Mouse (Mus musculus): ENCODE measurements at regions not wholly inside any gene's neighbourhood (a gene's known extent, or its start where the extent isn't known, plus 50 kb on each side); places are given as distances from the start of the nearest gene placed in this dataset.

GRCm38 (mm10) chr12:25883771-25884171 is 531.3 kb downstream of the Rnf144a start:
- no peak for ATAC-seq (replicated peaks; ENCODE audit: low FRiP score)
- Histone ChIP-seq H3K4me1 (replicated peaks; ENCODE audit: control insufficient read depth, insufficient read depth, low read length) (no peaks in the 10 kb centered on the region), H3K27me3 (replicated peaks; ENCODE audit: control insufficient read depth, insufficient read depth, low read length) (no peaks in the 10 kb centered on the region), H3K9me3 (ENCODE audit: control insufficient read depth, low read length) (no peaks in the 10 kb centered on the region), H3K27ac (ENCODE audit: low read depth, low read length) (no peak overlapping the region), H3K9ac (ENCODE audit: low read depth, low read length) (no peak overlapping the region), H3K4me2 (no peak overlapping the region), H3K36me3 (ENCODE audit: control insufficient read depth, insufficient read depth, low read length) (no peaks in the 10 kb centered on the region), H3K4me3 (ENCODE audit: low read depth, low read length) (no peak overlapping the region)
- no peak for DNase-seq (ENCODE audit: low spot score)
- WGBS: 72% methylated on average over 5 of the region's 5 CpGs

- no peak overlapping the region for H3K4me2 ChIP-seq
- H3K27ac ChIP-seq (ENCODE audit: low read depth, low read length): no peak overlapping the region
- ATAC-seq (replicated peaks; ENCODE audit: low FRiP score): no peak
- WGBS: 67% methylated on average over 4 of the region's 4 CpGs
- H3K9ac ChIP-seq (ENCODE audit: low read depth, low read length): no peak overlapping the region
- H3K27me3 ChIP-seq (replicated peaks; ENCODE audit: control insufficient read depth, insufficient read depth, low read length): no peaks in the 10 kb centered on the region
- H3K9me3 ChIP-seq (ENCODE audit: control insufficient read depth, low read length): no peaks in the 10 kb centered on the region
- no peak overlapping the region for H3K4me3 ChIP-seq (ENCODE audit: low read depth, low read length)
- H3K4me1 ChIP-seq (replicated peaks; ENCODE audit: control insufficient read depth, insufficient read depth, low read length): no peaks in the 10 kb centered on the region
- no peak for DNase-seq (ENCODE audit: low spot score)
- no peaks in the 10 kb centered on the region for H3K36me3 ChIP-seq (ENCODE audit: control insufficient read depth, insufficient read depth, low read length)
Observed at GRCm38 (mm10) chr12:25871816-25872215, 543.2 kb downstream of the Rnf144a start.

- H3K4me2 ChIP-seq: no peak overlapping the region
- H3K9ac ChIP-seq (ENCODE audit: low read depth, low read length): no peak overlapping the region
- H3K9me3 ChIP-seq (ENCODE audit: control insufficient read depth, low read length): no peaks in the 10 kb centered on the region
- H3K27ac ChIP-seq (ENCODE audit: low read depth, low read length): no peak overlapping the region
- DNase-seq (ENCODE audit: low spot score) (no peak), ATAC-seq (replicated peaks; ENCODE audit: low FRiP score) (no peak)
- no peaks in the 10 kb centered on the region for H3K4me1 ChIP-seq (replicated peaks; ENCODE audit: control insufficient read depth, insufficient read depth, low read length)
- H3K27me3 ChIP-seq (replicated peaks; ENCODE audit: control insufficient read depth, insufficient read depth, low read length): no peaks in the 10 kb centered on the region
- H3K36me3 ChIP-seq (ENCODE audit: control insufficient read depth, insufficient read depth, low read length): no peaks in the 10 kb centered on the region
- 66% methylated on average over 11 of the region's 11 CpGs for WGBS
- no peak overlapping the region for H3K4me3 ChIP-seq (ENCODE audit: low read depth, low read length)
Observed at GRCm38 (mm10) chr12:25871001-25871461, 544.0 kb downstream of the Rnf144a start.

- H3K36me3 ChIP-seq (ENCODE audit: control insufficient read depth, insufficient read depth, low read length): no peaks in the 10 kb centered on the region
- no peaks in the 10 kb centered on the region for H3K4me1 ChIP-seq (replicated peaks; ENCODE audit: control insufficient read depth, insufficient read depth, low read length)
- no peaks in the 10 kb centered on the region for H3K9me3 ChIP-seq (ENCODE audit: control insufficient read depth, low read length)
- no peak overlapping the region for H3K9ac ChIP-seq (ENCODE audit: low read depth, low read length)
- ATAC-seq (replicated peaks; ENCODE audit: low FRiP score): no peak
- no peaks in the 10 kb centered on the region for H3K27me3 ChIP-seq (replicated peaks; ENCODE audit: control insufficient read depth, insufficient read depth, low read length)
- H3K27ac ChIP-seq (ENCODE audit: low read depth, low read length): no peak overlapping the region
- H3K4me2 ChIP-seq: no peak overlapping the region
- no peak overlapping the region for H3K4me3 ChIP-seq (ENCODE audit: low read depth, low read length)
- DNase-seq (ENCODE audit: low spot score): no peak
Observed at GRCm38 (mm10) chr12:25869846-25870245, 545.2 kb downstream of the Rnf144a start.

- DNase-seq (ENCODE audit: low spot score): no peak
- Histone ChIP-seq H3K36me3 (ENCODE audit: control insufficient read depth, insufficient read depth, low read length) (no peaks in the 10 kb centered on the region), H3K4me3 (ENCODE audit: low read depth, low read length) (no peak overlapping the region), H3K4me2 (no peak overlapping the region), H3K4me1 (replicated peaks; ENCODE audit: control insufficient read depth, insufficient read depth, low read length) (no peaks in the 10 kb centered on the region), H3K9ac (ENCODE audit: low read depth, low read length) (no peak overlapping the region), H3K27ac (ENCODE audit: low read depth, low read length) (no peak overlapping the region), H3K27me3 (replicated peaks; ENCODE audit: control insufficient read depth, insufficient read depth, low read length) (no peaks in the 10 kb centered on the region), H3K9me3 (ENCODE audit: control insufficient read depth, low read length) (no peaks in the 10 kb centered on the region)
- 73% methylated on average over 3 of the region's 3 CpGs for WGBS
- no peak for ATAC-seq (replicated peaks; ENCODE audit: low FRiP score)
Observed at GRCm38 (mm10) chr12:25865063-25865462, 550.0 kb downstream of the Rnf144a start.

- no peak overlapping the region for H3K27ac ChIP-seq (ENCODE audit: low read depth, low read length)
- WGBS: 56% methylated on average over 7 of the region's 7 CpGs
- H3K36me3 ChIP-seq (ENCODE audit: control insufficient read depth, insufficient read depth, low read length): no peaks in the 10 kb centered on the region
- H3K4me1 ChIP-seq (replicated peaks; ENCODE audit: control insufficient read depth, insufficient read depth, low read length): no peaks in the 10 kb centered on the region
- no peak for ATAC-seq (replicated peaks; ENCODE audit: low FRiP score)
- no peak overlapping the region for H3K4me2 ChIP-seq
- H3K9me3 ChIP-seq (ENCODE audit: control insufficient read depth, low read length): no peaks in the 10 kb centered on the region
- no peak overlapping the region for H3K4me3 ChIP-seq (ENCODE audit: low read depth, low read length)
- H3K27me3 ChIP-seq (replicated peaks; ENCODE audit: control insufficient read depth, insufficient read depth, low read length): no peaks in the 10 kb centered on the region
- H3K9ac ChIP-seq (ENCODE audit: low read depth, low read length): no peak overlapping the region
- no peak for DNase-seq (ENCODE audit: low spot score)
Observed at GRCm38 (mm10) chr12:25864113-25864852, 550.8 kb downstream of the Rnf144a start.

DNA sequence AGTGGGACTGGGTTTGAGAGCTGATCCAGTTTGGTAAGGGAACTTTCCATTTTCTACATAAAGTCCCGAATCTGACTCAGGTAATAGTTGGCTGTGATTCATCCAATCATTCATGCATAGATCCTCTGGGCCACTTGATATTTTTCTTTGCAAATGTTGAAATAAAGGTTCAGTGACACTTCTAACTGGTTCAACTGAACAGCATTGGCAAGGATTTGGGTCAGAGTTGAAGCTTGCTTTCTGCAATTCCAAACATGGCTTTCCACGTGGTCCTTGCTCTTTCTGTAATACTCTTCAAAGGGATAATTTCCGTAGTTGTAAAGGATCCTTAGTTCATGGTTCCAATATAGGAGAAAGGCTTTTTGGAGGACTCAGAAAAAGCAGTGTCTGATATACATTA is 554.0 kb downstream of the Rnf144a start:
- Histone ChIP-seq H3K36me3 (ENCODE audit: control insufficient read depth, insufficient read depth, low read length) (no peaks in the 10 kb centered on the region), H3K4me1 (replicated peaks; ENCODE audit: control insufficient read depth, insufficient read depth, low read length) (no peaks in the 10 kb centered on the region), H3K4me2 (no peak overlapping the region), H3K27me3 (replicated peaks; ENCODE audit: control insufficient read depth, insufficient read depth, low read length) (no peaks in the 10 kb centered on the region), H3K9me3 (ENCODE audit: control insufficient read depth, low read length) (no peaks in the 10 kb centered on the region), H3K4me3 (ENCODE audit: low read depth, low read length) (no peak overlapping the region), H3K9ac (ENCODE audit: low read depth, low read length) (no peak overlapping the region), H3K27ac (ENCODE audit: low read depth, low read length) (no peak overlapping the region)
- ATAC-seq (replicated peaks; ENCODE audit: low FRiP score): no peak
- no peak for DNase-seq (ENCODE audit: low spot score)
- 78% methylated on average over 3 of the region's 3 CpGs for WGBS

- no peak overlapping the region for H3K4me3 ChIP-seq (ENCODE audit: low read depth, low read length)
- no peak overlapping the region for H3K27ac ChIP-seq (ENCODE audit: low read depth, low read length)
- H3K27me3 ChIP-seq (replicated peaks; ENCODE audit: control insufficient read depth, insufficient read depth, low read length): no peaks in the 10 kb centered on the region
- WGBS: 86% methylated on average over 6 of the region's 6 CpGs
- no peaks in the 10 kb centered on the region for H3K36me3 ChIP-seq (ENCODE audit: control insufficient read depth, insufficient read depth, low read length)
- H3K4me1 ChIP-seq (replicated peaks; ENCODE audit: control insufficient read depth, insufficient read depth, low read length): no peaks in the 10 kb centered on the region
- ATAC-seq (replicated peaks; ENCODE audit: low FRiP score) (no peak), DNase-seq (ENCODE audit: low spot score) (no peak)
- H3K4me2 ChIP-seq: no peak overlapping the region
- no peak overlapping the region for H3K9ac ChIP-seq (ENCODE audit: low read depth, low read length)
- no peaks in the 10 kb centered on the region for H3K9me3 ChIP-seq (ENCODE audit: control insufficient read depth, low read length)
Observed at GRCm38 (mm10) chr12:25858397-25858796, 556.7 kb downstream of the Rnf144a start.

- ATAC-seq (replicated peaks; ENCODE audit: low FRiP score) (no peak), DNase-seq (ENCODE audit: low spot score) (no peak)
- Histone ChIP-seq H3K27me3 (replicated peaks; ENCODE audit: control insufficient read depth, insufficient read depth, low read length) (no peaks in the 10 kb centered on the region), H3K9me3 (ENCODE audit: control insufficient read depth, low read length) (no peaks in the 10 kb centered on the region), H3K4me3 (ENCODE audit: low read depth, low read length) (no peak overlapping the region), H3K4me1 (replicated peaks; ENCODE audit: control insufficient read depth, insufficient read depth, low read length) (no peaks in the 10 kb centered on the region), H3K9ac (ENCODE audit: low read depth, low read length) (no peak overlapping the region), H3K4me2 (no peak overlapping the region), H3K27ac (ENCODE audit: low read depth, low read length) (no peak overlapping the region), H3K36me3 (ENCODE audit: control insufficient read depth, insufficient read depth, low read length) (no peaks in the 10 kb centered on the region)
- WGBS: 81% methylated on average over 7 of the region's 7 CpGs
Observed at GRCm38 (mm10) chr12:25830057-25830456, 585.0 kb downstream of the Rnf144a start.
